Mouse (Mus musculus): ENCODE data around the gene Frmd8. TPM values are rescaled to one million over a fixed set of nuclear protein-coding genes. Genes with fewer than 3 reads are reported as not detected.
A peak's percentile ranks its signal among the peaks of the same experiment; 100 is the strongest.

The Frmd8 gene
- polyA plus RNA-seq, 1 experiment from 2014 or later = 17.6 TPM

DNA sequence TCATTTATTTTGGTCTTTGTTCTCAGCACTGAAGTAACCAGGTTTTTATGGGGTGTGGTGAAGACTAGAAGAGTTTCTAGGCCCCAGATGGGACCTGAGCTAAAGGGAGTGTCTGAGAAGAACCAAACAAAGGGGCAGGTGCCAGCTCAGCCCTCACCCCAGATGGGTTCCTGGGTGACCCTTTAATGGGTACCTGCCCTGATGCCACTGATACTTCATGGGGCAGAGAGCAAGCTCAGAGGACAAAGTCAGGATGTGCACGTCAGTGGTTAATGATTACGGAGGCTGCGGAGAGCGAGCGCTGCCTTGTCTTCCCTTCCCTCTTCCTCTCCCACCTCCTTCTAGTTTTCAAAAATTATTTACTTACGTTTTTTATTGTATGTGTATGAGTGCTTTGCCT lies 6.1 kb upstream of the Frmd8 start:
- Histone ChIP-seq H3K27me3 (no peaks in the 10 kb centered on the region), H3K27ac (replicated peaks) (no peak overlapping the region), H3K36me3 (no peaks in the 10 kb centered on the region), H3K4me1 (replicated peaks) (no peaks in the 10 kb centered on the region), H3K4me3 (no peak overlapping the region), H3K9ac (no peak overlapping the region), H3K4me2 (no peak overlapping the region), H3K9me3 (no peaks in the 10 kb centered on the region)
- no peak for ATAC-seq (ENCODE audit: low FRiP score, low read depth)
- 89% methylated on average over 6 of the region's 6 CpGs for WGBS

DNA sequence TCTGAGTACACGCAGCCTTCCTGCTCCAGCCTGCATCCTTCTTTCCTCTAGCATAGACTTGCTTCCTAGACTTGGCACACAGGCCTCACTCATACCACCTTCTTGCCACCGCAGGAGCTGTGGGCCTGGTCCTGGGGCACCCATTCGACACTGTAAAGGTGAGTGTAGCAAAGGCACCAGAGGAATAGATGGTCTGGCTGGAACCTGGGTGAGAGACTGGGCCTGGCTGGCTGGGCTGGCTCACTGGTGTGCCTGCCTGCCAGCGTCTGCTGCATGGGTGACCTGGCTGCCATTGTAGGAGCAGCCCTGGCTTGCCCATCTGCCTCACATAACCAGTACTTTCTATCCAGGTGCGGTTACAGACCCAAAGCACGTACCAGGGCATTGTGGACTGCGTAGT lies 4.7 kb upstream of the Frmd8 start:
- Histone ChIP-seq H3K27ac (replicated peaks) (no peak overlapping the region), H3K4me2 (no peak overlapping the region), H3K27me3 (no peaks in the 10 kb centered on the region), H3K9me3 (no peaks in the 10 kb centered on the region), H3K4me3 (no peak overlapping the region), H3K9ac (no peak overlapping the region), H3K36me3 (no peaks in the 10 kb centered on the region), H3K4me1 (replicated peaks) (peaks cover 8% of the 10 kb centered on the region)
- WGBS = 93% methylated on average over 7 of the region's 7 CpGs
- ATAC-seq (ENCODE audit: low FRiP score, low read depth) = no peak

DNA sequence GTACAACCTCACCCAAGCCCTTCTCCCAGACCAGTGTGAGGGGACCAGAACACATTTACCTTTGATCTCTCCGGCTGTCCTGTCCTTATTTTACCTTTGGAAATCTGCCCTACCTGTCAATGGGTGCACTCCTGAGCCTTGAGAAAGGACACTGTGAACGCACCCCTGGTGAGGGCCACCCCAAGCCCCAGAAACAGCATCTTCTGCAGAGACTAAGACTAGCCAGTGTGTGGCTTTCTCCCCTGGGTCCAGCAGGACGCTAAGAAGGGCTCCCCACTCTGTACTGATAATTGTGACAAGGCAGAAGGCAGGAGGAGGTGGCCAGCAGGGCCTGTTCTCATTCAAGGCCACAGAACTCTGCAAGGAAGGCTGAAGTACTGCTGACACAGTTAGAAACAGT lies 3.8 kb upstream of the Frmd8 start:
- no peaks in the 10 kb centered on the region for H3K27me3 ChIP-seq
- no peak overlapping the region for H3K27ac ChIP-seq (replicated peaks)
- H3K4me3 ChIP-seq = no peak overlapping the region
- peaks cover 16% of the 10 kb centered on the region for H3K4me1 ChIP-seq (replicated peaks)
- no peak for ATAC-seq (ENCODE audit: low FRiP score, low read depth)
- H3K36me3 ChIP-seq = no peaks in the 10 kb centered on the region
- WGBS = 78% methylated on average over 3 of the region's 3 CpGs
- H3K9me3 ChIP-seq = no peaks in the 10 kb centered on the region
- no peak overlapping the region for H3K9ac ChIP-seq
- no peak overlapping the region for H3K4me2 ChIP-seq

DNA sequence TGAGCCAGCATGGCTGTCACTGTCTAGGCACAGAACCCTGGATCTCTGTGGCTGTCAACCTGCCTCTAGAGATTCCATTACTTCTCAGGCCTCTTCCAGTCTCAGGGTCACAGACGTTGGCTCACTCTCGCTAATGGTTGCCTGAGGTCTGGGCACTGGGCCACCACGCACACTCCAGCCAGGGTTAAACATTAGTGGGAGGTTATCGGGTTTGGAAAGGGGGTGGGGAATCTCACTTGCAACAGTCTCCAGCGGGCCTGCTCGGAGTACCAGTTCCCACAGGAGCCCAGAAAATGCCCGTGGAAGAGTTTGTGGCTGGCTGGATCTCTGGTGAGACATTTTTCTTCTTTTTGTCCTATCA lies 3.3 kb upstream of the Frmd8 start:
- no peaks in the 10 kb centered on the region for H3K9me3 ChIP-seq
- H3K4me1 ChIP-seq (replicated peaks) = peaks cover 22% of the 10 kb centered on the region
- H3K27me3 ChIP-seq = no peaks in the 10 kb centered on the region
- H3K27ac ChIP-seq (replicated peaks) = no peak overlapping the region
- no peaks in the 10 kb centered on the region for H3K36me3 ChIP-seq
- H3K9ac ChIP-seq = no peak overlapping the region
- WGBS = 70% methylated on average over 7 of the region's 7 CpGs
- H3K4me3 ChIP-seq = no peak overlapping the region
- H3K4me2 ChIP-seq = peak overlapping the region; percentile 4
- no peak for ATAC-seq (ENCODE audit: low FRiP score, low read depth)

DNA sequence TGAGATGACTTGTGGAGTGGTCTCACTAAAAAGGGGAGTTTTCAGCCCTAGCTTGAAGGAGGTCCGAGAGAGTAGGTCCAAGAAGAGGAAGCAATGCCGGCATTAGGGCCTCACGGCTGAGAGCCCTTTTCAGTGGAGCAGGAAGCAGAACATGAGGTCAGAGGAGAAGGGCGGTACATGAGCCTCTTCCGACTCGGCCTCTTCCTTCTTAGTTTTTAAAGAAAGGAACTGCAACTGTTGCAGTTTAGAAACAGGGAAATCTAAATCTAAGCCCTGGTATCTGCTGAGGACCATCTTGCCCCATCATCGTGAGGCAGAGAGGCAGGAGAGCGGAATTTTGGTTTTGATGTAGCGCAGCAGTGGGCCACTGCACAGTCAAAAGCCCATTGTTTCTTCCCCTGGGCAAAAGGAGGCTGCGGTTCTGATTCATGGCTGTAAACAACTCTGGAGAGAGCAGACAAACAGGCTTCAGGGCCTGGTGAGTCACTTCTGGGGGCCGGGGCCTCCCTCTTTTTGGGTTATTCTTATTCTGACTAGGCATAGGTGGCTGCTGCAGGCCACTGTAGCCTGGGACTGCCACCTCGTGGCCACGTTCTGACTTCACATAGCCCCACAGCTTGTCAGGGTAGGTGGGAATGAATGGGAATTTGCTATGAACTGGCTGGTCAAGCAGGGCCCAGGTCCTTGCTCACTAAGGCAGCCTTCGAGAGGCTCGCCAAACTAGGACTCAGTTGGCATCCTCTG lies 2.7 kb upstream of the Frmd8 start, which contains the start of gene Slc25a45:
Gene Slc25a45, plus strand, starts transcription at position 191 of the 744 bp plus-strand sequence.
- Histone ChIP-seq H3K27me3 (no peaks in the 10 kb centered on the region), H3K9ac (no peak within 1 kb of the TSS), H3K4me3 (peak within 1 kb of the TSS; percentile 0; the same call in 1 of the 2 replicates), H3K9me3 (no peaks in the 10 kb centered on the region), H3K36me3 (no peaks in the 10 kb centered on the region), H3K4me2 (peak within 1 kb of the TSS; percentile 4), H3K4me1 (replicated peaks) (peaks cover 27% of the 10 kb centered on the region), H3K27ac (replicated peaks) (0 out of 2 replicates have a peak within 1 kb of the TSS, but pooled peaks have one; percentile 32)
- 44% methylated on average over 15 of the region's 15 CpGs for WGBS
- ATAC-seq (ENCODE audit: low FRiP score, low read depth) = no peak

DNA sequence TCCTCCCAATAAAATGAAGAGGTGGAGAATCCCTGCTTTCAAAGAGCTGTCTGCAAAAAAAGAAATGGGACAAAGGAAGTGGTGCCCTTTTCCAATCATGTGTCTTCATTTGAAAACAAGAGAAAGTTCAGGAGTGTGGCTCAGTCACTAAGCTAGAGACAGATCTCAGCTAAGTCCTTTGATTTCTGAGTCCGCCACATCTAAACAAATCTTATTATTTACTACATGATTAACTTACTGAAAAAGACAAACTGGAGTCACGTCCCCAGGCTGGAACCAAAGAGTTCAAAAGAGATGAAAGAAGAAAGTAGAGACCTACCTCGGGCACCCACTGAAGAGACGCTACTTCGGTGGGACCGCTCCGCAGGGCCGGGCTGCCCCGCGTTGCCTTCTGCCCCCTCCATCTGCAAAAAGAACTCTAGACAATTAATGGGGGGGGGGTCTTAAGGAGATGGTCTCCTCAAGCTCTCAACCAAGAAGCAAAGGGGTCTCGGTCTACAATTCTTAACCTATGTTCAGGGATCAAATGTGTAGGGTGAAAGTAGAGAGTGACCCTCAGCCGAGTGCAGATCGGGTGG lies 594 bp downstream of the Frmd8 start:
- Histone ChIP-seq H3K27ac (replicated peaks) (0 out of 2 replicates have a peak overlapping the region, but pooled peaks have one; percentile 51), H3K4me2 (peak overlapping the region; percentile 93), H3K36me3 (no peaks in the 10 kb centered on the region), H3K9me3 (no peaks in the 10 kb centered on the region), H3K27me3 (no peaks in the 10 kb centered on the region), H3K4me1 (replicated peaks) (peaks cover 41% of the 10 kb centered on the region), H3K9ac (peak overlapping the region; percentile 90), H3K4me3 (peak overlapping the region; percentile 94)
- 12% methylated on average over 13 of the region's 13 CpGs for WGBS
- ATAC-seq (ENCODE audit: low FRiP score, low read depth) = 0 out of 2 replicates have a peak, but pooled peaks have one; percentile 1

DNA sequence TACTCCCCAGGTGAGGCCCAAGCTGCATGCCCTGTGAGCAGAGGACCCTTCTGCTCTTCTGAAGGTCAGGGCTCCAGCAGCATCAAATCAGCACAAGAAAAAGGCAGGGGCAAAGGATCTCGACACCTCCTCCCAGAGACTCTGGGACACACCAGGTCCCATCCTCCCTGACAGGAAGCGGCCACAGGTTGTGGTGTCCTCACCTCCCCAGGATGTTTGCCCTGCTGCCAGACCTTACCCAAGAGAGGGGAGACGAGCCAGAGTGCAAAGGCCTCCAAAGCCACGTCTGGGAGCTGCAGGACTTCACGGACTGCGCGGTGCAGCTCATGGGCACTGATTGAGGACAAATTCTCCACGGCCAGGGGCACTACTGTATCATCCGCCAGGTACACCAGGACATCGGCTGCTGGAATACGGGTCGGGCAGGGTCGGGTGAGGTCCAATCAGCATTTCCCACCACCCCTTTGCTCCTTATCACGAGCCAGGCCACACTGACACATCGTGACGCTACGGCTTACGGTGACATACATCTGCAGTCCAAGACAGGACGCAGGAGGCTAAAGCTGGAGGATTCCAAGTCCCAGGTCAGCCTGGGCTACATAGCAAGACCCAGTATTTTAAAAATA lies 2.0 kb downstream of the Frmd8 start:
- Histone ChIP-seq H3K9me3 (no peaks in the 10 kb centered on the region), H3K4me3 (no peak overlapping the region)
- no peak for ATAC-seq (ENCODE audit: low FRiP score, low read depth)

DNA sequence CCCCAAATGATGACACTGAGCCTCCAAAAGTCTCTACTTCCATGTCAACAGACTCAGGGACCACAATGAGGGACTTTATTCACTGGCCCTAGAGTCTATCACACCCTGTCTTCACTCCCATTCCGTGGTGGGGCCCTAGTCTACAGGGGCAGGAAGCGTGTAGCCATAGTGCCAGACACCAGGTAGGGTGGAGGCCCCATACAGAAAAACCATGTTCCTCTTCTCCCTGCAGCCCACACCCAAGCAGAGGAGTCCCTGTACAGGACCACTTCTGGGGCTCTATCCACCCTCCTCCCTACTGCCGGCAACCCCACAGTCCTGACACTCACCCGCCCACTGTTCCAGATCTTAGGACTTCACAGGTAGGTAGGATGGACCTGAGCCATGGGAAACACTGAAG lies 2.5 kb downstream of the Frmd8 start:
- Histone ChIP-seq H3K4me2 (no peak overlapping the region), H3K27ac (replicated peaks) (no peak overlapping the region), H3K27me3 (no peaks in the 10 kb centered on the region), H3K36me3 (no peaks in the 10 kb centered on the region), H3K9ac (0 out of 2 replicates have a peak overlapping the region, but pooled peaks have one; percentile 18), H3K4me1 (replicated peaks) (peaks cover 41% of the 10 kb centered on the region), H3K4me3 (no peak overlapping the region), H3K9me3 (no peaks in the 10 kb centered on the region)
- no peak for ATAC-seq (ENCODE audit: low FRiP score, low read depth)
- WGBS = 96% methylated on average over 4 of the region's 4 CpGs

More for the DNA sequence above, 2.0 kb downstream of the Frmd8 start:
- H3K9ac ChIP-seq = 0 out of 2 replicates have a peak overlapping the region, but pooled peaks have one; percentile 18
- peaks cover 41% of the 10 kb centered on the region for H3K4me1 ChIP-seq (replicated peaks)
- 90% methylated on average over 19 of the region's 19 CpGs for WGBS
- no peaks in the 10 kb centered on the region for H3K36me3 ChIP-seq
- no peak overlapping the region for H3K27ac ChIP-seq (replicated peaks)
- no peaks in the 10 kb centered on the region for H3K27me3 ChIP-seq
- no peak overlapping the region for H3K4me2 ChIP-seq

DNA sequence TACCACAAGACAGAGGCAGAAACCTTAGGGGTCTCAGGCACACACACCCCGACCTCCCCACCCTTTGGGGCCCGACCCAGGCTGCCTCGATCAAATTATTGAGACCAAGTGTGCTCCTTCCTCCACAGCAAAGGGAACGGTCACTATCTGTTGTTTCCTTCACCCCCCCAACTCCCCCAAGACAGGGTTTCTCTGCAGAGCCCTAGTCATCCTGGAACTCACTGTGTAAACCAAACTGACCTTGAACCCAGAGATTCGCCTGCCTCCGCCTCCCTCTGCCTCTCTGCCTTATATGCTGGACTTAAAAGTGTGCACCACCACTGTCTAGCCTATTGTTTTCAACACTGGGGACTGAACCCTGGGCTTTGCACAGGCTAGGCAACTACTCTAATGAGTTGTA lies 3.4 kb downstream of the Frmd8 start:
- H3K36me3 ChIP-seq = no peaks in the 10 kb centered on the region
- no peak overlapping the region; the same call in 1 of the 2 replicates for H3K27ac ChIP-seq (replicated peaks)
- H3K27me3 ChIP-seq = no peaks in the 10 kb centered on the region
- 58% methylated on average over 6 of the region's 6 CpGs for WGBS
- ATAC-seq (ENCODE audit: low FRiP score, low read depth) = no peak
- no peaks in the 10 kb centered on the region for H3K9me3 ChIP-seq
- H3K4me1 ChIP-seq (replicated peaks) = peaks cover 41% of the 10 kb centered on the region
- no peak overlapping the region for H3K9ac ChIP-seq
- 0 out of 2 replicates have a peak overlapping the region, but pooled peaks have one; percentile 1 for H3K4me2 ChIP-seq
- no peak overlapping the region for H3K4me3 ChIP-seq

DNA sequence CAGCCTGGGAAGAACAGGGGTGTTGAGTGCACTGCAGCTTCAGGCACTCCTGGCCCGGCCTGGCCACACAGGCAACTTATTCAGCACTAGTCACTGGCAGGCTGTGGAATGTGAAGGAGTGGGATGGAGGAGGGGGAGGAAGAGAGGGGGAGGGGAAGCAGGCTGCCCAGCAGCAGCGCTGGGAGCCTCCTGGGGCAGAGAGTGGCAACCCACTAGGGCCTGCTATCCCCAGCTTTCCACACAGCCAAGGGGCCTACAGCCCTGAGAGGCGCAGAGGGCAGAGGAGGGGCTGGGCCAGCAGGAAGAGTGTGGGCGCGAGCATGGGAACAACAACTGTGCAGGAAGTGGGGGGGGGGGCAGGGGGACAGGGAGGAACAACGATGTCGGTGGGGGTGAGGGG lies 3.8 kb downstream of the Frmd8 start:
- Histone ChIP-seq H3K4me2 (0 out of 2 replicates have a peak overlapping the region, but pooled peaks have one; percentile 1), H3K9ac (no peak overlapping the region)

DNA sequence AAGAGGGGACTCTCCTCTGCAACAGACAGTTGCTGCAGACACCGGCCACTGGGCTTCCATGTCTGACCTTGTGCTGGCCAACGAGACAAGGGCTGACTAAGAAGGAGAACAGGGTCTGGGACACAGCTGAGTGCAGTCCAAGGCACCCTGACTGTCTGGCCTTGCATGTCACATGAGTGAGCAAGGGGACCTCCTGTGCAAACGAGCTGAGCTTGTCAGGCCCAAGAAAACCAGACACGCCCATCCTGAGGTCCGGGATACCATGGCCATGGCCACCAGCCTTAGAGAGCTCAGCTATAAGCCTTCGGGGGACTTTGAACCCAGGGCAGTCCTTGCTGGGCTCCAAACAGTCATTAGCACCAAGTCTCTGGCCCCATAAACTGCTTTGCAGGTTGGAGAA lies 7.0 kb downstream of the Frmd8 start:
- H3K9me3 ChIP-seq = no peaks in the 10 kb centered on the region
- H3K36me3 ChIP-seq = 0 out of 2 replicates have a peak, but pooled peaks cover 7% of the 10 kb centered on the region
- no peak for ATAC-seq (ENCODE audit: low FRiP score, low read depth)
- H3K4me1 ChIP-seq (replicated peaks) = peaks cover 16% of the 10 kb centered on the region
- 93% methylated on average over 6 of the region's 6 CpGs for WGBS
- no peak overlapping the region for H3K4me3 ChIP-seq
- H3K27ac ChIP-seq (replicated peaks) = no peak overlapping the region
- H3K4me2 ChIP-seq = no peak overlapping the region
- H3K27me3 ChIP-seq = no peaks in the 10 kb centered on the region
- no peak overlapping the region for H3K9ac ChIP-seq

More for the DNA sequence above, 3.8 kb downstream of the Frmd8 start:
- Histone ChIP-seq H3K4me1 (replicated peaks) (peaks cover 41% of the 10 kb centered on the region), H3K27me3 (no peaks in the 10 kb centered on the region), H3K27ac (replicated peaks) (no peak overlapping the region; the same call in 1 of the 2 replicates), H3K9me3 (no peaks in the 10 kb centered on the region), H3K36me3 (no peaks in the 10 kb centered on the region), H3K4me3 (no peak overlapping the region)
- 18% methylated on average over 7 of the region's 7 CpGs for WGBS
- ATAC-seq (ENCODE audit: low FRiP score, low read depth) = 0 out of 2 replicates have a peak, but pooled peaks have one; percentile 6
